Mouse (Mus musculus) kidney, embryonic 14.5 days (tissue): ENCODE results near the gene Rgs9bp. TPM values are rescaled to one million over a fixed set of nuclear protein-coding genes. Genes with fewer than 3 reads are reported as not detected.
A peak's percentile ranks its signal among the peaks of the same experiment; 100 is the strongest.
"Not testable (repeated sequence)": the region's sequence is repeated elsewhere in the genome, so short reads cannot be mapped to it uniquely, and the experiment has no call there.

Experiments used
- ATAC-seq: fragments of 200-750 bp; cut with Nextera tagmentation; 2 replicates; pipeline ENCODE4 v1.8.0; 2017; ENCODE audit warnings: moderate number of reproducible peaks, mild to moderate bottlenecking, moderate TSS enrichment, moderate library complexity; ENCODE audit not compliant: low FRiP score, low TSS enrichment
- H3K27ac ChIP-seq: fragments of 300-500 bp; sonication (generic); 2 replicates; pipeline ENCODE4 v1.5.1; 2014; ENCODE audit warnings: low read depth, mild to moderate bottlenecking, low read length, moderate library complexity, mixed read lengths
- H3K27me3 ChIP-seq: fragments of 300-500 bp; sonication (generic); 2 replicates; pipeline ENCODE4 v1.6.1; 2014; ENCODE audit warnings: mild to moderate bottlenecking, low read length; ENCODE audit not compliant: control insufficient read depth, insufficient read depth
- H3K36me3 ChIP-seq: fragments of 300-500 bp; sonication (generic); 2 replicates; pipeline ENCODE4 v1.6.1; 2014; ENCODE audit warnings: low read length, mixed read lengths; ENCODE audit not compliant: control insufficient read depth, insufficient read depth
- H3K4me1 ChIP-seq: fragments of 300-500 bp; sonication (generic); 2 replicates; pipeline ENCODE4 v1.6.1; 2014; ENCODE audit warnings: low read length, mixed read lengths; ENCODE audit not compliant: control insufficient read depth, insufficient read depth
- H3K4me2 ChIP-seq: fragments of 300-500 bp; sonication (generic); replicated peaks from 2 replicates; pipeline ENCODE4 v1.6.1; 2014; ENCODE audit warnings: low read depth, mild to moderate bottlenecking, low read length
- H3K4me3 ChIP-seq: fragments of 300-500 bp; sonication (generic); 2 replicates; pipeline ENCODE4 v1.5.1; 2014; ENCODE audit warnings: mild to moderate bottlenecking, low read length
- H3K9ac ChIP-seq: fragments of 300-500 bp; sonication (generic); 2 replicates; pipeline ENCODE4 v1.6.1; 2014; ENCODE audit warnings: low read depth, mild to moderate bottlenecking, low read length, moderate library complexity
- H3K9me3 ChIP-seq: fragments of 300-500 bp; sonication (generic); 2 replicates; pipeline ENCODE4 v1.6.1; 2016; ENCODE audit warnings: low read length; ENCODE audit not compliant: control insufficient read depth
- WGBS: fragments of 180-500 bp; shearing (Covaris S2); extraction: QIAGEN DNeasy Blood & Tissue Kit; methylation state at CpG from one replicate; pipeline ENCODE4 v1.1.7; 2014; 5-methylcytosine and 5-hydroxymethylcytosine counted together
- polyA plus RNA-seq: library from polyadenylated mRNA; unstranded; fragments of >200 nt; fragmentation: Nextera tagmentation; extraction: Ambion mirVana; gene quantifications from 2 replicates; pipeline ENCODE4 v1.2.1, GENCODE M21; 2014

Rgs9bp gene
- polyA plus RNA-seq, 1 experiment from 2014 or later, result 0.28 TPM

- no peaks in the 10 kb centered on the region for H3K9me3 ChIP-seq
- peak overlapping the region; percentile 97 for H3K27ac ChIP-seq
- H3K4me3 ChIP-seq, result peak overlapping the region; percentile 80
- under 1% methylated on average over 90 of the region's 93 CpGs for WGBS
- no peaks in the 10 kb centered on the region for H3K27me3 ChIP-seq
- H3K4me1 ChIP-seq, result 0 out of 2 replicates have a peak, but pooled peaks cover 3% of the 10 kb centered on the region
- H3K36me3 ChIP-seq, result peaks cover 3% of the 10 kb centered on the region
- H3K4me2 ChIP-seq, result peak overlapping the region; percentile 97
- peak; percentile 94 for ATAC-seq
- peak overlapping the region; percentile 96 for H3K9ac ChIP-seq
Measured at GRCm38 (mm10) chr7:35555224-35556204, 29.9 kb downstream of the Rgs9bp start.

DNA sequence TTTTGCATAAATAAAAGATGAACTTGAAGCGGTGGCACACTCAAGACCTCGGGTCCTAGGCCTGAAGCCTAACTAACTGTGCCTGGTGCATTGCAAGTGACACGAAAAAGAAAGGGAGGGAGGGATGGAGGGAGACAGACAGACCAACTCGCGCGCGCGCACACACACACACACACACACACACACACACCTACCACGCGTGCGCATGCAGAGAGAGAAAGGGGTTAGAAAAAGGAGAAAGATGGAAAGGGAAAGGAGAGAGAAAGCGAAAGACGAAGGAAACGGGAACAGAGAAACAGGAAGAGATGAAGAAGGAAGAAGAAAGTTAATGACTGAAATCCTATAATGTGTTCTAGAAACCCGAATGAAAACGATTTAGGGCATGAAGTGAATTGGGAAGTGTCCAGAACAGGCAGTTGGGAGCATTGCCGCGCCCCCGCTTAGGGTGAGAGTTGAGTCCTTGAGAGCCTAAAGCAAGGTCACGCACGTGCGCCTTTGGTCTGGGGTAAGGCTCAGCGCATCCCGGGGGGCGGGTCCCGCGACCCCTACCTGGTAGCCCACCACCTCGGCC is 30.7 kb downstream of the Rgs9bp start:
- Histone ChIP-seq H3K4me2 (peak overlapping the region; percentile 97), H3K4me1 (0 out of 2 replicates have a peak, but pooled peaks cover 3% of the 10 kb centered on the region), H3K36me3 (peaks cover 11% of the 10 kb centered on the region), H3K27me3 (no peaks in the 10 kb centered on the region), H3K9ac (peak overlapping the region; percentile 96), H3K4me3 (peak overlapping the region; percentile 80), H3K9me3 (no peaks in the 10 kb centered on the region), H3K27ac (peak overlapping the region; percentile 97)
- WGBS, result 5% methylated on average over 27 of the region's 28 CpGs
- peak; percentile 40; the same call in 1 of the 2 replicates for ATAC-seq

DNA sequence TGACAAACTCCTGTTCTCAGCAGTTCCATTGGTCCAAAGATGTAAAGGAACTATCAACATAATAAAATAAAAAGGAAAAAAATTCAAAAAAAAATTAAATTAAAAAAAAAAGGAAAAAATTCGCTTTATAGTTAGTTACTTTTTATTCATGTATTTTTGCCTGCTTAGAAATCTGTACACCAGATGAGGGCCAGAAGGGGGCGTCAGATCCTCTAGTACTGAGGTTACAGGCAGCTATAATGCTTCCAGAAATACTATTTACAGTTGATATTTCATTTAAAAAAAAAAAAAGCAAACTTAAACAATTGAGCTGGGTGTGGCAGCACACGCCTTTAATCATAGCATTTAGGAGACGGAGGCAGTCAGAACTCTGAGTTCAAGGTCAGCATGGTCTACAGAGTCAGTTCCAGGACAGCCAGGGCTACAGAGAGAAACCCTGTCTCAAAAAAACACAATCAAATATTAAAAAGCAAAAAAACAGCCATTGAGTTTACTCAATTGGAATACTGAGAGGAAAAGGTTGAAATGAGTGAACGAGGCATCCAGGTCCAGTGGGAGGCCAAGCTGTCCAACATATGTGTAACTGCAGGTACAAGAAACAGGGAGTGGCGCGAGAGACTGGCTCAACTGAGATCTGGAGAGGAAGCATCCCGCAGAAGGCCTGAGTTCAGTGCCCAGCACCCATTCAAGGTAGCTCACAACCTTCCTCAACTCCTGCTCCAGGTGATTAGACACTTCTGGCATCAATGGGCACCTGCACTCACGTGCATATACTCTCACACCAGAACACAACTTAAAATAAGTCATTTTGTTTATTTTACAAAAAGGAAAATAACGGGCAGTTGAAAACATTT is 31.4 kb downstream of the Rgs9bp start:
- Histone ChIP-seq H3K4me3 (peak overlapping the region; percentile 80), H3K4me1 (0 out of 2 replicates have a peak, but pooled peaks cover 3% of the 10 kb centered on the region), H3K27ac (no peak overlapping the region), H3K4me2 (peak overlapping the region; percentile 97), H3K9ac (no peak overlapping the region), H3K27me3 (no peaks in the 10 kb centered on the region), H3K9me3 (no peaks in the 10 kb centered on the region), H3K36me3 (peaks cover 18% of the 10 kb centered on the region)
- WGBS, result 67% methylated on average over 10 of the region's 10 CpGs
- ATAC-seq, result no peak

GRCm38 (mm10) chr7:35545881-35546280 is 39.5 kb downstream of the Rgs9bp start:
- 35% methylated on average over 4 of the region's 4 CpGs for WGBS
- H3K4me1 ChIP-seq, result no peaks in the 10 kb centered on the region
- no peak overlapping the region for H3K9ac ChIP-seq
- no peak overlapping the region for H3K27ac ChIP-seq
- no peaks in the 10 kb centered on the region for H3K27me3 ChIP-seq
- H3K36me3 ChIP-seq, result peaks cover 24% of the 10 kb centered on the region
- no peak overlapping the region for H3K4me2 ChIP-seq
- no peaks in the 10 kb centered on the region for H3K9me3 ChIP-seq
- H3K4me3 ChIP-seq, result no peak overlapping the region
- no peak for ATAC-seq

- ATAC-seq, result no peak
- Histone ChIP-seq H3K36me3 (no peaks in the 10 kb centered on the region), H3K4me2 (no peak within 1 kb of the TSS), H3K4me3 (no peak within 1 kb of the TSS), H3K27ac (no peak within 1 kb of the TSS), H3K9me3 (no peaks in the 10 kb centered on the region), H3K9ac (no peak within 1 kb of the TSS), H3K27me3 (no peaks in the 10 kb centered on the region), H3K4me1 (no peaks in the 10 kb centered on the region)
- 90% methylated on average over 17 of the region's 17 CpGs for WGBS
Measured at GRCm38 (mm10) chr7:35537562-35537961, 47.8 kb downstream of the Rgs9bp start, which contains the start of gene Tdrd12. Gene Tdrd12 (minus strand): TSS chr7:35537745.

GRCm38 (mm10) chr7:35535750-35536512 is 49.5 kb downstream of the Rgs9bp start:
- Histone ChIP-seq H3K36me3 (no peaks in the 10 kb centered on the region), H3K4me1 (no peaks in the 10 kb centered on the region), H3K27ac (no peak overlapping the region), H3K4me2 (no peak overlapping the region), H3K9ac (no peak overlapping the region), H3K9me3 (no peaks in the 10 kb centered on the region), H3K27me3 (no peaks in the 10 kb centered on the region), H3K4me3 (no peak overlapping the region)
- 73% methylated on average over 12 of the region's 12 CpGs for WGBS
- ATAC-seq, result no peak

DNA sequence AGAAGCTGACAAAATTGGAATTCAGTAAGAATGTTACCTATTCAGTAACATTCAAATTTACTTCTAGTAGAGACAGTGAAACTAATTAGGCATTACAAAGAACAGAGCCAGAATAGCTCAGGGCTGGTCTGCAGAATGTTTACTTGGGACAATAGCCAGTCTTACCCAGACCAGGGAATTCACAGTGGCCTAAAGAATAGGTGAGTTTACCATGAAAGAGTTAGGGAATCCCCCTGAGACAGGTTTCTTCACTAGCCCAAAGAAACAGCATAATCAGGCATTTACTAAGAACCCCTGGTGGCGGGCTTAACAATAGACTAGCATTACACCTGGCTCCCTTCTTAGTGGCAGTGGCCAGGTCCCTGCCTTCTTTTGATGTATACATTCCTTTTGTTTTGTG is 54.8 kb downstream of the Rgs9bp start:
- H3K4me3 ChIP-seq, H3K36me3 ChIP-seq, H3K4me2 ChIP-seq, H3K27me3 ChIP-seq, H3K9me3 ChIP-seq, ATAC-seq, H3K4me1 ChIP-seq, H3K9ac ChIP-seq, H3K27ac ChIP-seq: not testable (repeated sequence)
- WGBS, result 69% methylated on average over 1 of the region's 1 CpGs

- H3K27me3 ChIP-seq, result no peaks in the 10 kb centered on the region
- H3K4me3 ChIP-seq, result no peak overlapping the region
- H3K9me3 ChIP-seq, result no peaks in the 10 kb centered on the region
- H3K4me2 ChIP-seq, result no peak overlapping the region
- ATAC-seq, result no peak
- H3K36me3 ChIP-seq, result no peaks in the 10 kb centered on the region
- H3K4me1 ChIP-seq, result no peaks in the 10 kb centered on the region
- WGBS, result 79% methylated on average over 3 of the region's 3 CpGs
- no peak overlapping the region for H3K27ac ChIP-seq
- H3K9ac ChIP-seq, result no peak overlapping the region
Measured at GRCm38 (mm10) chr7:35530026-35530425, 55.4 kb downstream of the Rgs9bp start.
